Mouse (Mus musculus) erythroblast, embryonic 14.5 days (primary cell): ENCODE results near the gene Prkca.

Experiments
- GATA1 ChIP-seq: IDR thresholded peaks from 2 replicates; pipeline ENCODE4 v1.6.1; 2012; ENCODE audit warnings: low read length, inconsistent platforms, mixed read lengths
- TAL1 ChIP-seq: IDR thresholded peaks from 3 replicates; pipeline ENCODE4 v1.6.1; 2012; ENCODE audit warnings: low read length, inconsistent platforms, mixed read lengths

GRCm38 (mm10) chr11:108157074-108157473, 186.7 kb downstream of the Prkca start:
- TF ChIP-seq GATA1 (no peak), TAL1 (no peak)
